Mouse (Mus musculus) inflammation-experienced regulatory T-cells, adult 6 months (primary cell): ENCODE measurements around the gene Srrm2. TPM values are rescaled to one million over a fixed set of nuclear protein-coding genes. Genes with fewer than 3 reads are reported as not detected.

Experiments used
- ATAC-seq: one replicate; pipeline ENCODE4 v1.8.0; 2017
- polyA plus RNA-seq, 3 experiments: library from polyadenylated mRNA; unstranded; fragments of 100-300 nt; shearing (Covaris generic); gene quantifications; one replicate each; pipeline ENCODE4 v1.2.1; 2017

The Srrm2 gene
- polyA plus RNA-seq, 3 experiments from 2014 or later, result 271 to 328 (median 302) TPM

DNA sequence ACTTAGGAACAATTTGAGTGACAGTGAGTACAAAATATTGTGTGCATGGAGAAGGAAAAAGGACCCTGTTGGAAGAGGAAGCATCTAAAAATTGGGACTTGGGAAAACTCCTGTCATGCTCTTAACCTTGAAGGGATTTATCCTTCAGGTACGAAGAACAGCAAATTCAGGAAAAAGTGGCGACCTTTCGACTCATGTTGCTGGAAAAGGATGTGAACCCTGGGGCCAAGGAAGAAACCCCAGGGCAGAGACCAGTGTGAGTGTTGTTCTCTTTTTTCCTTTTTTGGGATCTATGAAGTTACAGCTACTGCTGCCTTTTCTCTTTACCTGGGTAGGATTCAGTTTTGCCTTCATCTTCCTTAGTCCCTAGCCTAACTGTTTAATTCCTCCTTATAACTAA is 17.6 kb downstream of the Srrm2 start:
- ATAC-seq, result no peak

DNA sequence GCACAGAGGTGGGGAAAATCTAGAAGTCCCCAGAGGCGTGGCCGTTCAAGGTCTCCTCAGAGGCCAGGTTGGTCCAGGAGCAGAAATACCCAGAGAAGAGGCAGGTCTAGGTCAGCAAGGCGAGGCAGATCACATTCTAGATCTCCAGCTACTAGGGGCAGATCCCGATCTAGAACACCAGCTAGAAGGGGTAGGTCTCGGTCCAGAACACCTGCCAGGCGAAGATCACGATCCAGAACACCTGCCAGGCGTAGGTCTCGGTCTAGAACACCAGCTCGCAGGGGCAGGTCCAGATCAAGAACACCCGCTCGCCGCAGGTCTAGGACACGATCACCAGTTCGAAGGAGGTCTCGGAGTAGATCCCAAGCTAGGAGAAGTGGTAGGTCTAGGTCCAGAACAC is 25.3 kb downstream of the Srrm2 start:
- ATAC-seq, result no peak

DNA sequence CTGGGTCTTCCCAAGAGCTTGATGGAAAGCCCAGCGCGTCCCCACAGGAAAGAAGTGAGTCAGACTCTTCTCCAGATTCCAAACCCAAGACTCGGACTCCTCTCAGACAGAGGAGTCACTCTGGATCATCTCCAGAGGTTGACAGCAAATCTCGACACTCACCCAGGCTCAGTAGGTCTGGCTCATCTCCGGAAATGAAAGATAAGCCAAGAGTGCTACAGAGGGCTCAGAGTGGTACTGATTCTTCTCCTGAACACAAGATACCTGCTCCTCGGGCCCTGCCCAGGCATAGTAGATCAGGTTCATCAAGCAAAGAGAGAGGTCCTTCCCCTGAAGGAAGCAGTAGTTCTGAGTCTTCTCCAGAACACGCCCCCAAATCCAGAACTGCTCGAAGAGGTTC is 28.2 kb downstream of the Srrm2 start:
- no peak for ATAC-seq

DNA sequence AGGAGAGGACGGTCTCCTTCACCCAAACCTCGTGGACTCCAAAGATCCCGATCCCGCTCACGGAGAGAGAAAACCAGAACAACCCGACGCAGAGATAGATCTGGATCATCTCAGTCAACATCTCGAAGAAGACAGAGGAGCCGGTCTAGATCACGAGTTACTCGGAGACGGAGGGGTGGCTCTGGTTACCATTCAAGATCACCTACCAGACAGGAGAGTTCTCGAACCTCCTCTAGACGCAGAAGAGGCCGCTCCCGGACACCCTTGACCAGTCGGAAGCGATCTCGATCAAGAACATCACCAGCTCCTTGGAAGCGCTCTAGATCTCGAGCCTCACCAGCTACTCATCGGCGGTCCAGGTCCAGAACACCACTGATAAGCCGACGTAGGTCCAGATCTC is 28.9 kb downstream of the Srrm2 start:
- ATAC-seq, result no peak

DNA sequence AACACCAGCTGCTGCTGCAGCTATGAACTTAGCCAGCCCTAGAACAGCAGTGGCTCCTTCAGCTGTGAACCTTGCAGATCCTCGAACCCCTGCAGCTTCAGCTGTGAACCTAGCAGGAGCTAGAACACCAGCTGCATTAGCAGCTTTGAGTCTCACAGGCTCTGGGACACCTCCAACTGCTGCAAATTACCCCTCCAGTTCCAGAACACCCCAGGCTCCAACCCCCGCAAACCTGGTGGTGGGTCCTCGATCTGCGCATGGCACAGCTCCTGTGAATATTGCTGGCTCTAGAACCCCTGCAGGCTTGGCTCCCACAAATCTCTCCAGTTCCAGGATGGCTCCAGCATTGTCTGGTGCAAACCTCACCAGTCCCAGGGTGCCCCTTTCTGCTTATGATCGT is 30.4 kb downstream of the Srrm2 start:
- ATAC-seq, result no peak

DNA sequence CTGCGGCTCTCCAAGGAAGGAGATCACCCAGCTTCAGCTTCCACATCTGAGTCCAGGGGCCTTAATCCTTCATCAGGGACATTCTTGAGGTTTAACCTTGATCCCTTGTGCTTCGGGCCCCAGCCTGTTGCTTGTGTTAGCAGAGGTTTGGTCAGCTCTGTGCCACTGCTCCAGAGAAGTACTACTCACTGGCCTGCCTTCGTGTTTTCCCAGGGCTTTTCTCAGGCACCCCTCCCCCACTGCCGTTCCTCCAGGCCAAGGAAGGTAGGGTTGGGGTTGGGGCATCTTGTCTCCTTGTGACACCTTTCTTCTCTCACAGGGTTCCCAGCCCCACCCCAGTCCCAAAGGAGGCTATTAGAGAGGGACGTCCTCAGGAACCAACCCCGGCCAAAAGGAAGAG is 31.8 kb downstream of the Srrm2 start:
- no peak for ATAC-seq

DNA sequence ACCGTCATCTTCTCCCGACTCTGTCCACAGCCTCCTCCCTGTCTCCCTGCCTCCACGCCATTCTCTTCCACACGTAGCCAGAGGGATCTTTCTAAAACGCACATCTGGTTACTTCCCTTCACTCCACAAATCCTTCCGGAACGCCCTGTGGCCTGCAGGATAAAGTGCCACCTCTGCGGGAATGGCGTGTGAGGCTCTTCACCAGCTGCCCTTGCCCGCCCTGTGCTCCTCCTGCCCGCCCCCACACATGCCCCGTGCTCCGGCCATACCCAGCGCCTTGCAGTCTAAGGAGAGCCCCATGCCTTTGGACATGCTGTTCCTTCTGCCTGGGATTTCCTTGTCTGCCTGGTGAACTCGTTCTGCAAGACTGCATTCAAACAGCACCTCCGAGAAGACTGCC is 32.7 kb downstream of the Srrm2 start:
- no peak for ATAC-seq

DNA sequence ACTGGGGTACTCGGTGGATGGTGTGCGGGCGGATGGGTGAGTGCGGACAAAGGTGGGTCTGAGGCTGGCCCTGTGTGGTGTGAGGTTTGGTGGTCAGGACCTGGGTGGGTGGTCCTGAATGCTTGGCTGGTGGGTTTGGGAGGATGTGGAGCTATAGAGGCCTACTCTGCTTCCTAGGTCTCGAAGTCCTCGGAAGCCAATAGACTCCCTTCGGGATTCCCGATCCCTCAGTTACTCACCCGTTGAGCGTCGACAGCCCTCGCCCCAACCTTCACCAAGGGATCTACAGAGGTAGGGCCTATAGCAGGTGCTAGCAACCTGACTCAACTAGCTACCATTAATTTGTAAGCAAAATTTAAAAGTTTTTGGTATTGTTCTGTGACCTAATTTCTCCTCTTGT is 33.3 kb downstream of the Srrm2 start:
- ATAC-seq, result no peak

DNA sequence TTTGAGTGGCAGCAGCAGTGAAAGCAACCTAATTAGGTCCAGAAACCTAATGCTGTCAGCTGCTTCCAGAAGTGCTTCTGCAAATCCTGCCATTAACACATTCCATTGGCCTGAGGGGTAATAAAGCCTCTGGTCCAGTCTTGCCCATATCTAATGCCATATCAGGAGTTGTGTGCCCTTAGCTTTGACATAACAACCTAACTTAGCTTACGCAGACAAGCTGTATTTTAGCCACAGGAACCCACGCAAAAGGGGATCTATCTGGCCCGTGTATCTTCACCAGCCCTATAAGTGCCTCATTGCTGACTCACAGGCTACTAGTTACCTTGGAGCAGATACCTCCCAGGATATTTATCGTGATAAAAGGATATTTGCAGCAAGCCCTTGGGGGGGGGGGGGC is 35.3 kb downstream of the Srrm2 start:
- no peak for ATAC-seq

DNA sequence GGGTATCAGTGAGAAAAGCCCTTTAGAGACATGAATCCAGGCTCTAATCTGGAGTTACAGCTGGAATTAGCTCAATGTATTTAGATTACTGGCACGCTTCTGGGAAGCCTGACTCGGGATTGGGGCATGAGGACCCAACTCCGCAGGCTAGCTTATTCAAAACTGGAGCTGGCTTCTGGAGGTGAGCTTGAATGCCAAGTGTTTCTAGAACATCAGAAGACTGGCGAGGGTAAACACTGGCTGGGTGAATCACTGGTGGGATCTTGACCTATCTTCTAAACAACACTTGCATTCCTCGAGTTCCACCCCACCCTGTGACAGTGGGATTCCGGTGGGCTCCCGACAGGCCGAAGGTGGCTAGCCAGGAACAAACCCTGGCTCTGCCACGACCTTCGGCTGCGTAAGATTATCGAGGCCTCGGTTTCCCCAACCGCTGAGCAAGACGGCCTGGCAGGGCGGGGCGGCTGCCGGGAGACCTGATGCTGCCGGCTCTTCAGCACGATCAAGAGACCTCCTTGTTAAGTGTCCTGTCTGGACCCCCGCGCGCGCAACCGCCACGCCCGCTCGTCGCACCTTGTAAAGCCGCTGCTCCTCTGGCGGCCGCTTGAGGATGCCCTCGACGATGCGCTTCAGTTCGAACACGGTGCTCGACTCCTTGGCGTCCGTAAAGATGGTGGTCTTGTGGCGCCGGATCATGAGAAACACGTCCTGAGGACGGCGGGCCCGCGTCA is 38.1 kb downstream of the Srrm2 start:
- ATAC-seq, result peak; percentile 46

DNA sequence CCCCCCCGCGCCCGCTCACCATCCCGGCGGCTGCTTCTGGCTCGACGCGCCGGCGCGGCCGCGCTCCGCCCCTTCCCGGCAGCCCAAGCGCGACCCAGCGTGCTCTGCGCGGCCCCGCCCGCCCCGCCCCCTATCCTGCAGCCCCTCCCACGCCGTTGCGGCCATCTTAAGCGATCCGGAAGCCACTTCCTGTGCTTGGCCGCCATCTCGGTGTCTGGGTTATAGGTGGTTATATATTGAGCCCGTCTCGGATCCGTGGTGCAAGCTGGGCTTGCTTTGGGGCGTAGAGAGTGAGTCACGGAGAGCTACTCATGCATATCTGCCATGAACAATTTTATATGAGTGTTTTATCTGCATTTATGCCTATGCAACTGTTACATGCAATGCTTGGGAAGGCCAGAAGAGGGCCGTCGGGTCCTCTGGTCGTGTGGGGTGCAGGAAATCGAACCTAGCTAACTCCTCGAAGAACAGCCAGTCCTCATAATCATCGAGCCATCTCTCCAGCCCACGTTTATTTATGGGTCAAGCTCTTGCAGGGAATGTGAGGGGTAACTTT is 38.8 kb downstream of the Srrm2 start, which contains the start of gene Elob:
TSS of gene Elob (minus strand) at position 73 of the 556 bp plus-strand sequence.
- peak; percentile 77 for ATAC-seq

DNA sequence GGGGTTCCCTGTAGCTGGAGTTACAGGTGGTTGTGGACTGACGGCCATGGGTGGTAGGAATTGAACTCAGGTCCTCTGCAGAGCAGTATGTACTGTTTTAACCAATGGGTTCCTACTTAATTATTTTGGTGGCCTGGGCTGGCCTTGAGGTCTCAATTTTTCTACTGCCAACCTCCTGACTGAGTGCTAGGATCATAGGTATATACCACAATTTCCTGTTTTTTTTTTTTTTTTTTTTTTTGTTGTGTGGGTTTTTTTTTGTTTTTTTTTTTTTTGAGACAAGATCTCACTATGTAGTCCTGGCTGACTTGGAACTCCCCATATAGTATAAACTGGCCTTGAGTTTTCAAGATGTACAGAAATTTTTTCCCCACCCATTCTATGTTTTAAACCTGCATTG is 40.9 kb downstream of the Srrm2 start:
- ATAC-seq, result no peak

DNA sequence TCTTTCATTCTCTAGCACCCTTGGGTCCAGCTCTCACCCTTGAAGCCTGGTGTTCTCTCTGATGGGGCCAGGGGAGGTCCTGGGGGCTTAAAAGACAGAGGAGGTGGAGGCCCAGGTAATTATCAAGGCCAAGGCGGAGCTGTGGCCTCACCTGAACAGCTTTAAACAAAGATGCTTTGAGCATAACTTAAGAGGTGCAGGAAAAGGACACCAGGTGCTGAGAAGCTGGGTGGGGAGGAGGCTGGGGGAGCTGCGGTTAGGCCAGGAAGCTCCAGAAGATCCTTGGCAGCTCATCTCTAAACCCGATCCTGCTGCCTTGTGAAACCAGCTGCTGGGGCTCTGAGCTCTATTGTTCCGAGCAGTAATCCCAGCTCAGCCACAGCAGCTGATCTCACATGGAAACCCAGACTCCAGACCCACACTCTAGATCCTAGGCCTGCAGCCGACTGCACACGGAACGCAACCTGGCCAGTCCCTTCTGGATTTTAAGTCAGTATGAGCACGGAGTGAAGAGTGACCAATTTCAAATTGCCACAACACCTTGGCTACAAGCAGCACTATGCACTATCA is 45.8 kb downstream of the Srrm2 start, which contains the start of gene Prss33:
TSS of gene Prss33 (minus strand) at position 51 of the 570 bp plus-strand sequence.
- no peak for ATAC-seq

DNA sequence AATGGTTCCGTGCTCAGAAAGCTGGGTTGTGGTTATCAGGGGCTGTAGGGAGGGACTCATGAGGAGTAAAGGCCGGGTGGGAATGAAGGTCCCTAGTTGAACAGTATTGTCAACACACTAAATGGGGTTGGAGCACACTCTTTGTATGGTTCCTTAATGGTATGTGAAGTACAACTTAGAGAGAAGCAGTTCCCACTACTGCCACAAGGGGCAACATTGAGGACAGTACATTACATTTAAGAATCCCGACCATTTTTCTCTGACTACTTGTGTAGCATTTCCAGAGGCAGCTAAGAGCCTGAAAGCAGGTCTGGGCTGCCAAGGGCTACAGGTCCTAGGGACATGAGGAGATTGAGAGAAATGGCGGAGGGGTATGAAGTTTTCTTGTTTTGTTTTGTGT is 50.8 kb downstream of the Srrm2 start:
- peak; percentile 35 for ATAC-seq

DNA sequence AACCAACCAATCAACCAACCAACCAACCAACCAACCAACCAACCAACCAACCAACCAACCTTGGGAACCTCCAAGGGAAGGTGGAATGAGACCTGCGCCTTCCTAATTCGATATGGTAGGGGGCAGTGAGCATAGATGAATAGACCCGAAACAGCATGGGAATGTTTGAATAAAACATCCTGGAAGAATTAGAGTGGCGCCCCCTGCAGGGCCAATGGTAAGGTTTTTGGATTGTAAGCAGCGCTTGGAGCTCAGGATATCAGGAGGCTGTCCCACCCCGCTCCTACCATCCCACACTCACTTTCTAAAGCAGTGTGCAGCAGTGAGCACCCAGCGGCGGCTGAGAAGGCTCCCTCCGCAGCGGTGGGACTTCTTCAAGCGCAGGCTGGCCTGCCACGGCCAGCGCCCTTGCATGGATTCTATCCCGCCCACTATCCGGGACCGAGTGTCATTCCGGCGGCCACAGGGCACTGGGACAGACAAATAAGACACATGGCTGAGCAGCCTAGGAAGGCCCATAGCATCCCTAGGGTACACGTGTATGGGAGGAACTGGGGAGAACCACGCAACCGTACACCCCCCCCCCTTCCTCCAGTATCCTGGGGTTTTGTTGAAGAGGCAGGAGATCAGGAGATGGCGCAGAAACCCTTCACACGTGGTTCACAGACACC is 52.9 kb downstream of the Srrm2 start:
- ATAC-seq, result no peak

DNA sequence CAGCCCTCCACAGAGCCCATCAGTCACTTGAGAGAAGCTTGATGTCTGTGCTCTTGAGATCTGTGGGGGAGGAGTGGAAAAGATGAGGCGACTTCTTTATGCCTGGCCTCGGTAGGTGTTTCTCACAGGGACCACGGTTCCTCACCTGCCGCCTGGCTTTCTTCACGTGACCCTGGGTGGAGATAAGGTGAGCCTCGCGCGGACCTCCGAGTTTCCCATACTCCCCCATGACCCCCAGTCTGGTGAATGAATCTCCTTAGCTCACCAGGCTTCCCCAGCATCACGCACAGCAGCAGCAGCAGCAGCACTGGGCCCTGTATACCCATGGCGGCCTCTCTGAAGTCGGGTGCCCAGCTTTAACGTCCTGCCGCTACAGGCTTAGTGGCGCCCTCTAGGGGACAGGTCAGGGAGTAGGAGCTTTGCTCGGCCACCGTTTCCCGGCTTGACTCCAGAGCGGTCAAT is 53.5 kb downstream of the Srrm2 start, which contains the start of the genes Prss32 and Prss41:
TSS of gene Prss32 (plus strand) at position 44 of the 462 bp plus-strand sequence.
TSS of gene Prss41 (minus strand) at position 361 of the 462 bp plus-strand sequence.
- peak; percentile 94 for ATAC-seq

DNA sequence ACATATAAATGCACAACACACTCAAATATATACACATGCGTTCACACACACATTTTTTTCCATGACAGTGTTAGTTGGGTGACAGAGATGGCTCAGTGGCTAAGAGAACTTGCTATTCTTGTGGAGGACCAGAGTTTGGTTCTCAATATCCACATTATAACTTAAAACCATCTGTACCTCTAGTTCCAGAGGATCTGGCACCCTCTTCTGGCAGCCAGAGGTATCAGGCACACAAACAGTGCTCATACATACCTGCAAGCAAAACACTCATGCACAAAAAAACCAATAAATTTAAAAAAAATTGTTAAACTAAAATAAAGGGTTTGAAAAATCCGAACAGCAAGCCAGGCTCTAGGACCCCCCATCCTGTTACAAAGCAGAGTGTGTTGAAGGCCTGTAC is 59.7 kb downstream of the Srrm2 start:
- no peak for ATAC-seq

DNA sequence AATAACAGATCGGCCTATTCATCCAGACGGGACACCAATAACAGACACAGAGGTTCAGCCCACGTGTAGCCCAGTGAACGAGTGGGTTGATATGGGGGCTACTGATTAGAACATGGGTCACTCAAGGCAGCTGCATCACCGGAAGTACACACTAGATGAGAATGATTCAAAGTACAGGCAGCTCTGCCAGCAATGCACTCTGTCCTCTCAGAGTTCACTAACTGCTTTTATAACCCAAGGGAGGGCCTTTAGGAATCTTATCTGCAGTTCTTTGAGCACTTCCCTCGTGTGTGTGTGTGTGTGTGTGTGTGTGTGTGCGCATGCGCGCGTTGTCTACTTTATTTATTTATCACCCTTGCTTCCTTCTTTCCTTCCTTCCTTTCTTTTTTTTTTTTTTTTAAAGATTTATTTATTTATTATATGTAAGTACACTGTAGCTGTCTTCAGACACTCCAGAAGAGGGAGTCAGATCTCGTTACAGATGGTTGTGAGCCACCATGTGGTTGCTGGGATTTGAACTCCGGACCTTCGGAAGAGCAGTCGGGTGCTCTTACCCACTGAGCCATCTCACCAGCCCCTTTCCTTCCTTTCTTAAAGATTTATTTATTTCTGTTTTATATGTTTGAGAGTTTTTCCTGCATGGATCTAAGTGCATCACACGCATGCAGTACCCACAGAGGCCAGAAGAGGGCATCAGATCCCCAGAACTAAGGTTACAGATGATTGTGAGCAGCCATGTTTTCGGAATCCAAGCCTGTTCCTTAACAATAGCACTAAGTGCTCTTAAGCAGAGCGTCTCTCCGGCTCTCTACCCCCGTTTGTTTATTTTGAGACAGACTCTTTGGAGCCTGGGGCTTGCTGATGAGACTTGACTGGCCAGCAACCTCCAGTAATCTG is 60.8 kb downstream of the Srrm2 start:
- peak; percentile 46 for ATAC-seq

DNA sequence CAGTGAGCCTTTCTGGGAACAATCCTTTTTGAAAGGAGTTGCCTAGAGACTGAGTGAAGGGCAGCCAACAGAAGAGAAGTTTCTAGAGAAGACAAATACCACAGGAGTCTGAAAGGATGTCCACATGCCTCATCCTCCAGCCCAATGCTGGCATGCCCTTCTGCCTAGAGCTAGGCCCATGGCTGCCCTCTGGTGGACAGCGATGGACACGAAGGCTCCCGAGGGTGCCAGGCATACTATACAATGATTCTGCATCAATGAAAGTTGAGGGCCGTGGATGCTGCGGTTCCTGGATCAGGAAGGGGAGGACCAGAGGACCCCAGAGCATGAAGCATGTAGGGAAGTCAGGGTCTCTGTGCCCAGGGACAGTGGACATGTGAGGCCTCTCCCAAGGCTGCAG is 63.0 kb downstream of the Srrm2 start:
- ATAC-seq, result peak; percentile 69

DNA sequence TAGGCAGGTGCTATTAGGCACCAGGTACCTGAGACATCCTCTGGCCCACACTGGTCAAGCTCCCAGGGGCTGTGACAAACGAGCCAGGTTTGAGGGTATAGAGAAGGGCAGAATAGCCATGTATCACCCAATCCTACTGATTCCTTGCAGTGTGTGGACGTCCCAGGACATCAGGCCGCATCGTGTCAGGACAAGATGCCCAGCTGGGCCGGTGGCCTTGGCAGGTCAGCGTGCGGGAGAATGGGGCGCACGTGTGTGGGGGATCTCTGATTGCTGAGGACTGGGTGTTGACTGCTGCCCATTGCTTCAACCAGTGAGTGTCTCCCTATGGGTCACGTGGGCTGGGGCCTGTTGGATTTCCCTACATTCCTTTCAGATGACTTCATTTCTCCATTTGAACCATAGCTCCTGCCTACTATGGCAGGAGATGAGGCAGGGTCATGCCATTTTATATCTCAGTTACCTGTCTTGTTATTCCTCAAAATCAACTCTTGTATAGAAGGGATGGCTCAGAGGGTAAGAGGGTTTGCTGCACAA is 64.0 kb downstream of the Srrm2 start:
- no peak for ATAC-seq

DNA sequence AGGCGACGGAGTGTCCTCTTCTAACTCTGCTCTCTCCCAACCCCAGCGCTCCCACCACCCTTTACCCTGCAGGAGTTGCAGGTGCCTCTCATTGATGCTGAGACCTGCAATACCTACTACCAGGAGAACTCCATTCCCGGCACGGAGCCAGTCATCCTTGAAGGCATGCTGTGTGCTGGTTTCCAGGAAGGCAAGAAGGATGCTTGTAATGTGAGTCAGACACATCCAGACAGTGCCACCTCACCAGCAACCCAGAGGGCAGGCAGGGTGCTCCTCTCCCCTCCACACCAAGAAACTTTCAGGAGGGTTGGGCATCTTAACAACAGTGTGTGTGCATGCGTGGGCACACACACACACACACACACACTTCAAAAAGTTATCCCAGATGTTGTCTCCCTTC is 66.9 kb downstream of the Srrm2 start:
- ATAC-seq, result no peak

DNA sequence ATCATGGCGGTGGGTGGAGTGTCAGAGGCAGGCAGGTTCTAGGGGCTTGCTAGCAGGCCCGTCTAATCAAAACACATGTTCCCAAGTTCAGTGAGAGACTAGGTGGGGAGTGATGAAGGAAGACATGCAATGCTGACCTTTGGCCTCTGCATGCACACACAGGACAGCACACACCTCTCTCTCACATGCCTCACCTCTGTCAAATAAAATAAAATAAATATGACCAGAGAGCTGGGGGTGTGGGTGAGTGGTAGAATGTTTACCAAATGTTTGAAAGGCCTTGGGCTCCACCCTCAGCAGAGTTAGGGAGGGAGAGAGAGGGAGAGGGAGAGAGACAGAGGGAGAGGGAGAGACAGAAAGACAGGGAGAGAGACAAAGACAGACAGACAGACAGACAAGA is 67.6 kb downstream of the Srrm2 start:
- ATAC-seq, result no peak
